Mouse (Mus musculus) left cerebral cortex, adult 2 months (tissue): ENCODE measurements at regions not wholly inside any gene's neighbourhood (a gene's known extent, or its start where the extent isn't known, plus 50 kb on each side); places are given as distances from the start of the nearest gene placed in this dataset.
A peak's percentile ranks its signal among the peaks of the same experiment; 100 is the strongest.

Experiments
- DNase-seq, 2 experiments: peaks; one replicate each; pipeline ENCODE4 v3.0.0; 2021 to 2022; ENCODE audit warnings: low spot score in 2 of 2, mixed read lengths in 1 of 2; ENCODE audit errors: extremely low spot score in 1 of 2
- H3K27ac ChIP-seq: fragments of 200-600 bp; 2 replicates; pipeline ENCODE4 v1.8.1; 2022
- H3K4me3 ChIP-seq: fragments of 200-600 bp; 2 replicates; pipeline ENCODE4 v1.8.1; 2022
- CTCF ChIP-seq: fragments of 200-600 bp; IDR thresholded peaks from 2 replicates; pipeline ENCODE4 v1.8.1; 2022; ENCODE audit warnings: antibody characterized with exemption, mild to moderate bottlenecking, moderate library complexity
- intact Hi-C: fragments of 180-260 bp; cut with DNase I; formaldehyde crosslinking; loops from one replicate; pipeline ENCODE4 v1.15.1; 2025

- intact Hi-C loops: no loop called here
- no peak for DNase-seq
- no peak for TF ChIP-seq CTCF
Measured at GRCm38 (mm10) chr1:13424524-13424923, 2010.6 kb downstream of the A830018L16Rik start.

GRCm38 (mm10) chr1:13425601-13426327, 2011.9 kb downstream of the A830018L16Rik start:
- intact Hi-C loops: no loop called here
- Histone ChIP-seq H3K27ac (no peak overlapping the region), H3K4me3 (no peak overlapping the region; the same call in 1 of the 2 replicates)
- no peak for TF ChIP-seq CTCF
- DNase-seq: no peak

More at GRCm38 (mm10) chr1:13424524-13424923, 2010.6 kb downstream of the A830018L16Rik start:
- Histone ChIP-seq H3K4me3 (no peak overlapping the region), H3K27ac (no peak overlapping the region)

- peak; percentile 22 to 27 for DNase-seq
- Histone ChIP-seq H3K27ac (no peak overlapping the region), H3K4me3 (peak overlapping the region; percentile 46)
- intact Hi-C loops: no loop called here
- no peak for TF ChIP-seq CTCF
Measured at GRCm38 (mm10) chr1:13426328-13427067, 2012.6 kb downstream of the A830018L16Rik start.

- no peak for DNase-seq
- Histone ChIP-seq H3K27ac (no peak overlapping the region), H3K4me3 (no peak overlapping the region)
- intact Hi-C loops: no loop called here
- TF ChIP-seq CTCF: no peak
Measured at GRCm38 (mm10) chr1:13427068-13427434, 2013.1 kb downstream of the A830018L16Rik start.

- no peak for TF ChIP-seq CTCF
- intact Hi-C loops: no loop called here
- H3K4me3 ChIP-seq: no peak overlapping the region
- no peak overlapping the region for H3K27ac ChIP-seq
- DNase-seq: no peak
Measured at GRCm38 (mm10) chr1:13427501-13428207, 2013.7 kb downstream of the A830018L16Rik start.

- intact Hi-C loops: no loop called here
- TF ChIP-seq CTCF: no peak
- H3K4me3 ChIP-seq: no peak overlapping the region
- DNase-seq: no peak
- H3K27ac ChIP-seq: no peak overlapping the region
Measured at GRCm38 (mm10) chr1:13437747-13438394, 2024.0 kb downstream of the A830018L16Rik start.

- Histone ChIP-seq H3K4me3 (no peak overlapping the region), H3K27ac (no peak overlapping the region)
- TF ChIP-seq CTCF: no peak
- intact Hi-C loops: no loop called here
- DNase-seq: no peak
Measured at GRCm38 (mm10) chr1:13442366-13442765, 2028.5 kb downstream of the A830018L16Rik start.

- intact Hi-C loops: no loop called here
- no peak overlapping the region for H3K4me3 ChIP-seq
- no peak for TF ChIP-seq CTCF
- DNase-seq: no peak
- no peak overlapping the region for H3K27ac ChIP-seq
Measured at GRCm38 (mm10) chr1:13454534-13454933, 2040.6 kb downstream of the A830018L16Rik start.

GRCm38 (mm10) chr1:13455572-13455971, 2041.7 kb downstream of the A830018L16Rik start:
- no peak for DNase-seq
- Histone ChIP-seq H3K27ac (no peak overlapping the region), H3K4me3 (no peak overlapping the region)
- TF ChIP-seq CTCF: no peak
- intact Hi-C loops: no loop called here

GRCm38 (mm10) chr1:13464311-13464710, 2050.4 kb downstream of the A830018L16Rik start:
- Histone ChIP-seq H3K4me3 (no peak overlapping the region), H3K27ac (no peak overlapping the region)
- DNase-seq: no peak
- TF ChIP-seq CTCF: no peak
- intact Hi-C loops: no loop called here

- intact Hi-C loops: no loop called here
- no peak for DNase-seq
- TF ChIP-seq CTCF: no peak
- Histone ChIP-seq H3K27ac (no peak overlapping the region), H3K4me3 (no peak overlapping the region)
Measured at GRCm38 (mm10) chr1:13467174-13467573, 2053.3 kb downstream of the A830018L16Rik start.
